Mouse (Mus musculus): ENCODE measurements around the gene Sh3bgrl2. TPM values are rescaled to one million over a fixed set of nuclear protein-coding genes. Genes with fewer than 3 reads are reported as not detected.

Sh3bgrl2 gene
- total RNA-seq, 1 experiment, result 13.3 TPM

DNA sequence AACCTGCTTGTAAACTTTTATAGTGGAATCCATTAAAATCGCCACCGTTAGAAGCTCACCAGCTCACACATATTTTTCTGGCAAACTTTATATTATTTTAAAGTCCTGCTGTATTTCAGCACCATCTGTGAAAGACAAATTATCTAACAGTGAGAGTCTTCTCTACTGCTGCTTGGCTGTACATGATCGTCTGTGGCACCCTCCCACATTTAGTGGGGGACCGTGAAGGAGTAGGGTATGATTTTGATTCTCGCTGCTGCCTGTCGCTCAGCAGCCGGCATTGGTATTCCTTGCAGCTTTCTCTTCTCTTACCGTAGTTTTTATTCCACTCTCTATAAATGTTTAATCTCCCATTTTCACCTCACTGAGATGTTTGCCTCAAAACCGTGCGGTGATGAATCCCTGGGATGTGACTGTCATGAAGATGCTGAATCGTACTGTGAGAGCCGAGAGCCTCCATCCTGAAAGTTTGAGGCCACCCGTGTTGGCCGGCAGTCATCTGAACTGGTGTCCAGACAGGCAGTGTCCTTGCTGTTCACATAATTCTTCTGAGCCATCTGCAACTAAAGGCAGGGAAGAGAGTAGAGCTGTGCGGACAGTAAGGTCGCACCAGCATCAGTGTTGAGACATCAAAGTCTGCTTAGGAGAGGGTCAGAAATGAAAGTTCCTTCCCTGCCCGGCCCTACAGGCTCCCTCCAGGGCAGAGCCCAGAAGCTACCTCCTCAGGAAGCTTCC, 38.4 kb downstream of the Sh3bgrl2 start:
- Histone ChIP-seq H3K36me3 (ENCODE audit: control insufficient read depth, insufficient read depth, low read length, poor library complexity, severe bottlenecking) (no peaks in the 10 kb centered on the region), H3K27ac (ENCODE audit: insufficient read depth, low read depth, low read length, poor library complexity, severe bottlenecking) (no peak overlapping the region), H3K9me3 (ENCODE audit: control insufficient read depth, insufficient read depth, low read depth, low read length) (no peaks in the 10 kb centered on the region), H3K4me1 (ENCODE audit: control insufficient read depth in 2 of 2, insufficient read depth in 2 of 2, low read length in 2 of 2, poor library complexity in 1 of 2) (no peaks in the 10 kb centered on the region), H3K9ac (ENCODE audit: insufficient read depth, low read depth, low read length, poor library complexity, severe bottlenecking) (no peak overlapping the region), H3K4me3 (ENCODE audit: insufficient read depth in 1 of 2, low read depth in 1 of 2, low read length in 2 of 2, poor library complexity in 1 of 2, severe bottlenecking in 1 of 2) (no peak overlapping the region)
- no peak for DNase-seq (ENCODE audit: low read depth, low spot score)
- TF ChIP-seq HCFC1 (IDR thresholded peaks at IDR 0.05; ENCODE audit: borderline replicate concordance, insufficient read depth, low read length), result no peak
- TF ChIP-seq ZC3H11A (IDR thresholded peaks at IDR 0.05; ENCODE audit: borderline replicate concordance, low read depth, low read length), result no peak
- no peak for TF ChIP-seq ZNF384 (IDR thresholded peaks at IDR 0.05; ENCODE audit: low read depth, low read length)
- in situ Hi-C loops (cut with MboI; ENCODE audit: low sequenced_read_pairs in 2 of 2, unreplicated experiment in 2 of 2), result no loop called here

DNA sequence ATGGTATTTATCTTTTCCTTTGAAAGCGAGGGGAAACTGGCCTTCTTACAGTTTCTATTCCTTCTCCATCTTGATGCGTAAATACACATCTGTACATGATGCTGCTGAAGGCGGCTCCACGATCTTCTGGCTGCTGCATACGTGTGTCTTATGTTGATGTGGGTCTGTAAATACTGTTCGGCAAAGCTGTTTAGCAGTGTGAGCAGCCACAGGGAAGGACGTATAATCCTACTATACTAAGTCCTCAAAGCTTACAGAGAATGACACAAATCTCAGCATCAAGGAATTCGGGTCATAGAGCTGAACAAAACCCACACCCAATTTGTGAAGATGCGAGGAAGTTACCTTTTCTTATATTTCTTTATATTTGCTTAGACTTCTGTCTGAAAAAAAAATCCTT, 39.0 kb downstream of the Sh3bgrl2 start:
- Histone ChIP-seq H3K4me3 (ENCODE audit: insufficient read depth in 1 of 2, low read depth in 1 of 2, low read length in 2 of 2, poor library complexity in 1 of 2, severe bottlenecking in 1 of 2) (no peak overlapping the region), H3K9me3 (ENCODE audit: control insufficient read depth, insufficient read depth, low read depth, low read length) (no peaks in the 10 kb centered on the region), H3K27ac (ENCODE audit: insufficient read depth, low read depth, low read length, poor library complexity, severe bottlenecking) (no peak overlapping the region), H3K4me1 (ENCODE audit: control insufficient read depth in 2 of 2, insufficient read depth in 2 of 2, low read length in 2 of 2, poor library complexity in 1 of 2) (no peaks in the 10 kb centered on the region), H3K9ac (ENCODE audit: insufficient read depth, low read depth, low read length, poor library complexity, severe bottlenecking) (no peak overlapping the region), H3K36me3 (ENCODE audit: control insufficient read depth, insufficient read depth, low read length, poor library complexity, severe bottlenecking) (no peaks in the 10 kb centered on the region)
- in situ Hi-C loops (cut with MboI; ENCODE audit: low sequenced_read_pairs in 2 of 2, unreplicated experiment in 2 of 2), result no loop called here
- no peak for DNase-seq (ENCODE audit: low read depth, low spot score)
- no peak for TF ChIP-seq MAFK (IDR thresholded peaks at IDR 0.05; ENCODE audit: insufficient read depth, low read depth, low read length)
- no peak for TF ChIP-seq HCFC1 (IDR thresholded peaks at IDR 0.05; ENCODE audit: borderline replicate concordance, insufficient read depth, low read length)
- TF ChIP-seq ZNF384 (IDR thresholded peaks at IDR 0.05; ENCODE audit: low read depth, low read length), result no peak
- TF ChIP-seq CHD2 (IDR thresholded peaks at IDR 0.05; ENCODE audit: low read depth, low read length), result no peak
- TF ChIP-seq ZC3H11A (IDR thresholded peaks at IDR 0.05; ENCODE audit: borderline replicate concordance, low read depth, low read length), result no peak

DNA sequence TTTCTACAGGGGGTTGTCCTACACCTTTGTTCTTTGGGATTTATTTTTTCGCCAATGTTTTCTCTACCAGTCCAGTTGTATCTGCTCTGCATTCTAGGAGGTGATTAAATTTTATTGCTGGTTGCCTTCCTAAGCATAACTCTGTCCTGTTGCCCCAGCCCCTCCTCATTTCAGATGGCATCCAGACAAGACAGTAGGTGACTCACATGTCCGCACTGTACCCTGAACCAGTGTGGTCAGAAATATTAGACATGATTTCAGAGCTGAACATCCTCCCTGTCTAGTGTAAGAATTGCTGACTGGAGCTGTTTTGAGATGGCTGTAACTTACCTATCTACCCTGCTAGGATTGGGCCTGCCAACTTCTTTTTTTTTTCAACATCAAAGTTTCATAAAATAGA, 40.9 kb downstream of the Sh3bgrl2 start:
- Histone ChIP-seq H3K27ac (ENCODE audit: insufficient read depth, low read depth, low read length, poor library complexity, severe bottlenecking) (no peak overlapping the region), H3K9ac (ENCODE audit: insufficient read depth, low read depth, low read length, poor library complexity, severe bottlenecking) (no peak overlapping the region), H3K9me3 (ENCODE audit: control insufficient read depth, insufficient read depth, low read depth, low read length) (no peaks in the 10 kb centered on the region), H3K4me3 (ENCODE audit: insufficient read depth in 1 of 2, low read depth in 1 of 2, low read length in 2 of 2, poor library complexity in 1 of 2, severe bottlenecking in 1 of 2) (no peak overlapping the region), H3K36me3 (ENCODE audit: control insufficient read depth, insufficient read depth, low read length, poor library complexity, severe bottlenecking) (no peaks in the 10 kb centered on the region), H3K4me1 (ENCODE audit: control insufficient read depth in 2 of 2, insufficient read depth in 2 of 2, low read length in 2 of 2, poor library complexity in 1 of 2) (no peaks in the 10 kb centered on the region)
- no peak for DNase-seq (ENCODE audit: low read depth, low spot score)
- in situ Hi-C loops (cut with MboI; ENCODE audit: low sequenced_read_pairs in 2 of 2, unreplicated experiment in 2 of 2), result no loop called here
- TF ChIP-seq ZC3H11A (IDR thresholded peaks at IDR 0.05; ENCODE audit: borderline replicate concordance, low read depth, low read length) (no peak), ZNF384 (IDR thresholded peaks at IDR 0.05; ENCODE audit: low read depth, low read length) (no peak), MAFK (IDR thresholded peaks at IDR 0.05; ENCODE audit: insufficient read depth, low read depth, low read length) (no peak), CHD2 (IDR thresholded peaks at IDR 0.05; ENCODE audit: low read depth, low read length) (no peak), HCFC1 (IDR thresholded peaks at IDR 0.05; ENCODE audit: borderline replicate concordance, insufficient read depth, low read length) (no peak)

DNA sequence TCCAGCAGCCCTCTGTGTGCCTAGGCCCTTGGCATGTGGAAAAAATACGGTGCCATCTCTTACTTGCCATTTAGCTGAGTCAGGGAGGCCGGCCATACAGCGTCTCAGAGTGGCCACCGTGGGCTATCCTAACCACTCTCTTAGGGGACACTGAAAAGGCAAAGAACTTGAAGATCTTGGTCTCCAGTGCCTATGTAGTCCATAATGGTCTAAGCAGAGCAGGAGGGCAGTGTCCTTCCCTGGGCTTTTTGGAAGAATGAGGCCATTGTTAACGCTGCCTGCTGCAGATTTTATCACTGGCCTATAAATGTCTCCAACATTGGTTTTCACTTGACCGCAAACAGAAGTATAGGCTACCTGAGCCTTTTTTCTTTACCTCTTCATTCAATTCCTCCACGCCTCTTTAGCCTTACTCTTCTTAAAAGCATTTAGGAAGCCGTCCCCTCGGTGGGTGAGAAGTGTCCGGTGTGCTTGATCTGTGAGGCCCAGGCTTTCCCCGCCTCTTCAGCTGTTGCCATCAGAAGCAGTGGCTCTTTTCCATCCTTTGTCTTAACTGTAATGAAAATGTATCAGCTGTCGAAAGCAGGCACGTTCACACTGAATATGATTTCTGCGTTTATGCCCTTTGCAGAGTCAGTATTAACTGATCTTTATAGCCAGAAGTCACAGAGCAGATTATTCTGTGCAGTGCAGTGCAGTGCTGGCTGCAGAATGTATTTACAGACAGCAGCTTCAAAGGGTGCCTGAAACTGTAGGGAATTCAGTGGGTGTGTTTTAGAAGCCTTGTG, 41.7 kb downstream of the Sh3bgrl2 start:
- no peaks in the 10 kb centered on the region for H3K36me3 ChIP-seq (ENCODE audit: control insufficient read depth, insufficient read depth, low read length, poor library complexity, severe bottlenecking)
- no peaks in the 10 kb centered on the region for H3K9me3 ChIP-seq (ENCODE audit: control insufficient read depth, insufficient read depth, low read depth, low read length)
- in situ Hi-C loops (cut with MboI; ENCODE audit: low sequenced_read_pairs in 2 of 2, unreplicated experiment in 2 of 2), result no loop called here
- no peak for DNase-seq (ENCODE audit: low read depth, low spot score)
- no peak overlapping the region for H3K9ac ChIP-seq (ENCODE audit: insufficient read depth, low read depth, low read length, poor library complexity, severe bottlenecking)
- no peak overlapping the region for H3K4me3 ChIP-seq (ENCODE audit: insufficient read depth in 1 of 2, low read depth in 1 of 2, low read length in 2 of 2, poor library complexity in 1 of 2, severe bottlenecking in 1 of 2)
- no peak for TF ChIP-seq HCFC1 (IDR thresholded peaks at IDR 0.05; ENCODE audit: borderline replicate concordance, insufficient read depth, low read length)
- TF ChIP-seq ZNF384 (IDR thresholded peaks at IDR 0.05; ENCODE audit: low read depth, low read length), result no peak
- TF ChIP-seq ZC3H11A (IDR thresholded peaks at IDR 0.05; ENCODE audit: borderline replicate concordance, low read depth, low read length), result no peak
- no peak for TF ChIP-seq CHD2 (IDR thresholded peaks at IDR 0.05; ENCODE audit: low read depth, low read length)
- TF ChIP-seq MAFK (IDR thresholded peaks at IDR 0.05; ENCODE audit: insufficient read depth, low read depth, low read length), result no peak
- no peaks in the 10 kb centered on the region for H3K4me1 ChIP-seq (ENCODE audit: control insufficient read depth in 2 of 2, insufficient read depth in 2 of 2, low read length in 2 of 2, poor library complexity in 1 of 2)
- no peak overlapping the region for H3K27ac ChIP-seq (ENCODE audit: insufficient read depth, low read depth, low read length, poor library complexity, severe bottlenecking)
